Mouse (Mus musculus): Measurements from ENCODE around the gene Olfr497.

The Olfr497 gene

DNA sequence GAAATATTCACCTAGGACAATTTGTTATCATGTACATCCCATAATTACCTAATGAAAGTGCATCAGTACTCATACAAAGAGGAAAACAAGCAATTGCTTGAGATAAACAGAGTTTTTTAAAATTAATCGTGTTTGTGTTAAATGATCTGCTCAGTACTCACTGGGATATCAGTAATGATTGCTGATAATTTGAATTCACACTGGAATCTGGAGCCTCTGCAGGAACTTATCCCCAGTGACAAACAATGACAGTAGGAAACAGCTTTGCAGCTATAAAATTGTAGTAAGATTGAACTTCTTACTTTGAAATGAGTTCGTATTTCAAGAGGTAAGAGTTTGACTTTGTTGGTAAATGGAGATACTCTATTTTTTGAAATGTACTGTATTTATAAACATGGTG is at the start of gene Olfr497:
Gene Olfr497, plus strand, starts transcription at position 301 of the 400 bp plus-strand sequence.
- no peak for DNase-seq

- no peak for DNase-seq
Observed at GRCm38 (mm10) chr7:108392867-108393266, 27.4 kb upstream of the Olfr497 start, which contains the start of gene Olfr495. Olfr495 (plus strand) TSS chr7:108393167.

DNA sequence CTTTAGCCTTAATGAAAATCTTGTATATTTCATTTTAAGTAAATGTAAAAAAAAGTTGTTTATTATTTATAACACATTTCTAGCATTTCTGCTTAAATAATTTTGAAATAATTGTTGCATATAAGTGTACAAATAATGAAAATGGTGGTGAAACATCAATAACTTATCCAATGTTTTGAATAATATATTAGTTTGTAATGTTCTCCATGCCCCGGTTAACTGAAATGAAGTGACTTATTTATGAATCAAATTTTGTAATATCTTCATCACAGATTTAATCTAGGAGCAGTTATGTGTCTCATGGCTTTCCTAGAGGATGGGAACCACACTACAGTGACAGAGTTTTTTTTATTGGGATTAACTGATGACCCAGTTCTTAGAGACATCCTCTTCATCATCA is 44.8 kb downstream of the Olfr497 start, which contains the start of gene Olfr498:
Gene Olfr498, plus strand, starts transcription at position 301 of the 400 bp plus-strand sequence.
- no peak for DNase-seq

Measured in kidney, postnatal 4 days (tissue).